Mouse (Mus musculus) monocyte, adult 2 months (primary cell): ENCODE data around the gene Tm4sf5.

ENCODE experiments used
- DNase-seq, 2 experiments: peaks; one replicate each; pipeline ENCODE4 v3.0.0; 2022; ENCODE audit warnings: low spot score in 2 of 2, low read depth in 1 of 2

Gene Tm4sf5

DNA sequence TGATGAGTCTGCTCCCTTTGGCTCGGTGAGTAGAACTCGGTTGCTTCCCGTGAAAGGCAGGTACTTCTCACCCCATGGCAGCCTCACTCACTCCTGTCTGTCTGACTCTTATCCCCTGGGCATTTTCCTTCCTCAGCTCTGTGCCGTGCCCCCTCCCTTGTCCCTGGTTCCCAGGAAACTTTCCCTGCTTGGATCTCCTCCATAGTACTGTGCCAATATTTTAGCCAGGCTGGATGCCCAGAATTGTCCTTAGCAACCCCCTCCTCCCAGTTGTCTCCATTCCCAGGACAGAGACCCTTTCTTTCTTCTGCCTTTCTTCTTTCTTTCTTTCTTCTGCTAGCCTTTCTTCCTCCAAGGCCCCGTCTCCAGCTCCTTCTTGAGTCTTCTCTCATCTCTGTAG lies 36.4 kb downstream of the Tm4sf5 start:
- no peak for DNase-seq

DNA sequence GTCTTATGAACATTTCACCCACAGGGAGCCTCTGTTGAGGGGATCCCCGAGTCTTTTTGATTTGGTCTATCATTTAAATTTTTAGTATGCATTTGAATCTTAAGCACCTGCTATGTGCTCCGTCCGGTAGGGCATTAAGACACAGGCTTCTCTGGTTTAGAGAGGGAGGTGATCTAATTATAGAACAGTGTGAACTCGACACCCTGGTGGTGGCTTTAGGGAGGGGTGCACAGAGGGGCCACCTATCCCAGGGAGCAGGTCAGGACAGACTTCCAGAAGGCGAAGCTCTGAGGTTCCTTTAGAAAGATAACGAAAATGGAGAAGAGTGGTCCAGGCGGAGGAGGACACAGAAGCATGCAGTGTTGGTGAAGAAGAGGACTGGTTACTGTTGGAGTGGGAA lies 39.5 kb downstream of the Tm4sf5 start:
- no peak for DNase-seq

DNA sequence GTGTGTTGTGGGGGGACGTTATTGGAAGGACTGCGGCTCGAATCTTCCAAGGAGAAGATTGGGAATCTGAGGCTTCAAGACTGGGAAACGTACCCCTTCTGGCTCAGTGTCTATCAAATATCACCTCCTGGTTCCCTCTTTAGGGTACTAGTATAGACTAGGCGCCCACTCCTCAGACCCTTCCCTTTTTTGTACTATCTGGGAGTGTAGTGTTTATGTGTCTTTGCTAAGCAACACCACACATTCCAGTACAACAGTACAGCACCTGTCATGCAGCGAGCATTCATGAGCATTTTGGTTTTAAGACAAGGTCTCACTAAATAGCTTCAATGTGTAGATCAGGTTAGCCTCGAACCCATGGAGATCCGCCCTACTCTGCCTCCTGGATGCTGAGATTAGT lies 46.5 kb downstream of the Tm4sf5 start:
- DNase-seq = no peak

DNA sequence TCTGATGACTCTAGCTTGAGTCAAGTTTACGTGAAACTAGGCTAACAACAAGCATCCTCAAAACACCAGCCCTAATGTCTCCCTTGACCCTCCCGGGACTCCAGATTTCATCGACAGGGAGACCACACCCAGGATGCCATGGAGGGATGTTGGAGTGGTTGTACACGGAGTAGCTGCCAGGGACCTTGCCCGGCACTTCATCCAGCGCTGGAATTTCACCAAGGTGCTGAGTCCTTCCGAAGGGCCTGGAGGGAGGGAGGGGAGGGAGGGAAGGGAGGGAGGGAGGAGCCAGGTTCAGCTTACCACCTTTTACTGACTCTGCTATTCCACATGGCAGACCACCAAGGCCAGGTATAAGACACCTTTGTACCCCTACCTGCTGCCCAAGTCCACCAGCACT lies 48.9 kb downstream of the Tm4sf5 start:
- no peak for DNase-seq

DNA sequence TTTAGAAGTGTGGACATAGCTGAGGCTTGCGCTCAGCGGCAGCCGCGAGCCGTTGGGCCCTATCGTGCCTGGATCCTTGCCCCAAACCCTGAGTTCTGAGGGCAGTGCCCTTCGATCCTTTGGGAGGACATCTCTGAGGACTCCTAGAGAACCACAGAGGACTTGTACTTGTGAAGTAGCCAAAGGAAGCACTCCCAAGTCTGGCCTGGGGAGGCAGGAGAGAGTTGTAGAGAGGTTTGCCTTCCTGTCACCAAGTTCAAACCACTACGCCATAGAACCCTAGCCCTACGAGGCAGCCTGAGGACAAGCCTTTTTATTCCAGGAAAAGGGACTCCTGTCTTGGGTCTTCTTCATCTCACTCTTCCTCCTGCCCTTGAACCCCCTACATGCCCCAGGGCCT lies 52.5 kb downstream of the Tm4sf5 start:
- no peak for DNase-seq
